Mouse (Mus musculus) brain, embryonic 14.5 days (tissue): ENCODE measurements around the gene Trappc10.

Experiments used
- CTCF ChIP-seq: fragments of 200-500 bp; IDR thresholded peaks from 2 replicates; pipeline ENCODE4 v1.5.1; 2012; ENCODE audit warnings: inconsistent platforms, mild to moderate bottlenecking, moderate library complexity, borderline replicate concordance; ENCODE audit not compliant: insufficient read depth, insufficient read length; ENCODE audit errors: extremely low read depth
- POLR2A ChIP-seq: fragments of 200-500 bp; IDR thresholded peaks from 2 replicates; pipeline ENCODE4 v1.6.1; 2012; ENCODE audit warnings: mild to moderate bottlenecking, inconsistent platforms, borderline replicate concordance; ENCODE audit not compliant: poor library complexity, insufficient read depth, insufficient read length, severe bottlenecking; ENCODE audit errors: extremely low read depth

DNA sequence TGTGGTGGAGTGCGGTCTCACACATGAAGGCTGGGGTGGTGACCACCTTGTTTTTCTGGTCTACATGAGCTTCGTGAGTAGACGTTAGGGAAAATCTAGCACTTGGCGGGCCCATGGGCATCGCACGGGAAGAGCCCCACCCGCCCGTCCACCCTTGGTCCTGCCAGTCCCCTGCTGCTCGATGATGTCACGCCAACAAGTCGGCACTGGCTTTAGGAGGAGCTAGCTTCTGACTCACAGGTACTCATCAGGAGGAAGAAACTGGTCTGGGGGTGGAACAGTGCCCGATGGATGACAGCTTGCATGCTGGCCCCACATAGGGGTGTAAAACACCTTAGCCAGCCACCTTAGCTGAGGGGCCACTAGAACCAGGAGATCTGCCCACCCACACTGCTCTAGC is 81.8 kb downstream of the Trappc10 start:
- TF ChIP-seq CTCF: no peak
- no peak for TF ChIP-seq POLR2A
